Mouse (Mus musculus) adrenal gland, postnatal 14 days (tissue): Measurements from ENCODE around the gene Snap23. TPM values are rescaled to one million over a fixed set of nuclear protein-coding genes. Genes with fewer than 3 reads are reported as not detected.

ENCODE experiments used
- total RNA-seq: library from RNA; stranded (reverse); gene quantifications from 2 replicates; pipeline ENCODE4 v1.2.3, GENCODE M21; 2021

The Snap23 gene
- total RNA-seq, 1 experiment from 2014 or later, result 55.9 TPM

Other genes with a start within 250 kb of the Snap23 start
- 34.1 and 44.3 TPM in 2 replicates for gene Vps39, start 214.5 kb upstream of the Snap23 start, total RNA-seq
- 33.5 and 40.0 TPM in 2 replicates for gene Ganc, start 163.8 kb upstream of the Snap23 start, total RNA-seq
- 36.2 and 38.3 TPM in 2 replicates for gene Tmem87a, start 163.6 kb upstream of the Snap23 start, total RNA-seq
- gene Capn3, start 111.7 kb upstream of the Snap23 start, total RNA-seq, result 0.38 and 0.52 TPM in 2 replicates
- gene Zfp106, start 3.8 kb upstream of the Snap23 start, total RNA-seq, result 93.3 and 107 TPM in 2 replicates
- 13.5 and 14.3 TPM in 2 replicates for gene Haus2, start 41.7 kb downstream of the Snap23 start, total RNA-seq
- gene Lrrc57, start 41.8 kb downstream of the Snap23 start, total RNA-seq, result 13.5 and 15.4 TPM in 2 replicates
- 14.0 and 14.4 TPM in 2 replicates for gene Stard9, start 61.5 kb downstream of the Snap23 start, total RNA-seq